Mouse (Mus musculus): ENCODE results near the gene Nono. TPM values are rescaled to one million over a fixed set of nuclear protein-coding genes. Genes with fewer than 3 reads are reported as not detected.
A peak's percentile ranks its signal among the peaks of the same experiment; 100 is the strongest.
"Not testable (repeated sequence)": the region's sequence is repeated elsewhere in the genome, so short reads cannot be mapped to it uniquely, and the experiment has no call there.

Nono gene
- polyA plus RNA-seq, 1 experiment from 2014 or later, result 419 TPM

DNA sequence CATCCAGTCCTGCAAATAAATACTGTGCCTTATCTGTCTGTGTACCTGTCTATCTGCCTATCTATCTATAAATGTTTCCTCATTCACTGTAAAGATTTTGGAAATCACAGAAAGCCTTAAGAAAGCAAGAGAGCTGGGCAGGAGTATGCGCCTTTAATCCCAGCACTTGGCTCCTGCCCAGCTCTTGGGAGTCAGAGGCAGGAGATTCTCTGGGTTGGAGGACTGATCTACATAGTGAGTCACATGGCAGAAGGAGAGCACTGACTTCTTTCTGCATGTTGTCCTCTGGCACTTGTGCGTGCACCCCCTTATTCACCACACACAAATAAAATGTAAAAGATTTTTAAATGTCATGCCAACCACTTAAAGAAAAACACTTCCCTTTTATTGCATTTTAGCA is 5.7 kb upstream of the Nono start:
- WGBS, result 77% methylated on average over 2 of the region's 2 CpGs
- Histone ChIP-seq H3K36me3 (no peaks in the 10 kb centered on the region), H3K27me3 (ENCODE audit: insufficient read depth, poor library complexity, severe bottlenecking) (0 out of 2 replicates have a peak, but pooled peaks cover 14% of the 10 kb centered on the region), H3K4me1 (peaks cover 3% of the 10 kb centered on the region), H3K27ac (no peak overlapping the region), H3K9me3 (no peaks in the 10 kb centered on the region), H3K4me3 (no peak overlapping the region)
- no peak for DNase-seq (ENCODE audit: low spot score)

DNA sequence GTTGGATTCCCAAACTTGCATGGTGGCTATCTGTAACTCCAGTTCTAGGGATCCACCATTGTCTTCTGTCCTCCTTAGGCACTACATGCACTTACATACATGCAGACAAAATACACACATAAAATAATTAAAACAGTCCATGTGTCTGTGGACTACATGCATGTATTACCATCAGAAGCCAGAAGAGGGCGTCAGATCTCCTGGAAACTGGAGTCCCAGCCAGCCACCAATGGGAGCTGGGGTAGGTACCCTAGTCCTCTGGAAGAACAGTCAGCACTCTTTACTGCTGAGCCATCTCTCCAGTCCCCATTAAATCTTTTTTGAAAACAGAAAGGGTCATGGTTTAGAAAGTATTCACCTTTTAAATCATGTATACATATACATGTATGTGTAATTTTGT is 1.3 kb upstream of the Nono start:
- Histone ChIP-seq H3K27ac (no peak overlapping the region), H3K4me3 (no peak overlapping the region), H3K4me1 (no peaks in the 10 kb centered on the region), H3K9me3 (no peaks in the 10 kb centered on the region), H3K36me3 (peaks cover 11% of the 10 kb centered on the region; the same call in 1 of the 2 replicates), H3K27me3 (ENCODE audit: insufficient read depth, poor library complexity, severe bottlenecking) (peaks cover 7% of the 10 kb centered on the region; the same call in 1 of the 2 replicates)
- WGBS, result 4% methylated on average over 1 of the region's 1 CpGs
- no peak for DNase-seq (ENCODE audit: low spot score)

- Histone ChIP-seq H3K9me3 (no peaks in the 10 kb centered on the region), H3K36me3 (peaks cover 16% of the 10 kb centered on the region), H3K27me3 (ENCODE audit: insufficient read depth, poor library complexity, severe bottlenecking) (peaks cover 7% of the 10 kb centered on the region; the same call in 1 of the 2 replicates), H3K4me1 (no peaks in the 10 kb centered on the region), H3K27ac (peak overlapping the region; percentile 94), H3K4me3 (peak overlapping the region; percentile 71)
- DNase-seq (ENCODE audit: low spot score), result no peak
- 27% methylated on average over 7 of the region's 7 CpGs for WGBS
Observed at GRCm38 (mm10) chrX:101428785-101429141, 355 bp upstream of the Nono start.

GRCm38 (mm10) chrX:101429976-101430375 is 858 bp downstream of the Nono start:
- WGBS, result 13% methylated on average over 14 of the region's 14 CpGs

GRCm38 (mm10) chrX:101448886-101449475 is 19.9 kb downstream of the Nono start, which contains the start of gene Itgb1bp2:
Gene Itgb1bp2, plus strand, starts transcription at chrX:101449088.
- peak; percentile 76 for DNase-seq (ENCODE audit: low spot score)
- peaks cover 85% of the 10 kb centered on the region for H3K36me3 ChIP-seq
- H3K9me3 ChIP-seq, result no peaks in the 10 kb centered on the region
- H3K27ac ChIP-seq, result peak within 1 kb of the TSS; percentile 45; the same call in 1 of the 2 replicates
- H3K27me3 ChIP-seq (ENCODE audit: insufficient read depth, poor library complexity, severe bottlenecking), result no peaks in the 10 kb centered on the region
- 56% methylated on average over 4 of the region's 4 CpGs for WGBS
- peak within 1 kb of the TSS; percentile 39; the same call in 1 of the 2 replicates for H3K4me3 ChIP-seq
- H3K4me1 ChIP-seq, result no peaks in the 10 kb centered on the region

More at GRCm38 (mm10) chrX:101429976-101430375, 858 bp downstream of the Nono start:
- Histone ChIP-seq H3K4me1 (no peaks in the 10 kb centered on the region), H3K4me3 (peak overlapping the region; percentile 71), H3K9me3 (no peaks in the 10 kb centered on the region), H3K36me3 (peaks cover 16% of the 10 kb centered on the region), H3K27ac (peak overlapping the region; percentile 94), H3K27me3 (ENCODE audit: insufficient read depth, poor library complexity, severe bottlenecking) (peaks cover 7% of the 10 kb centered on the region; the same call in 1 of the 2 replicates)
- DNase-seq (ENCODE audit: low spot score), result no peak

DNA sequence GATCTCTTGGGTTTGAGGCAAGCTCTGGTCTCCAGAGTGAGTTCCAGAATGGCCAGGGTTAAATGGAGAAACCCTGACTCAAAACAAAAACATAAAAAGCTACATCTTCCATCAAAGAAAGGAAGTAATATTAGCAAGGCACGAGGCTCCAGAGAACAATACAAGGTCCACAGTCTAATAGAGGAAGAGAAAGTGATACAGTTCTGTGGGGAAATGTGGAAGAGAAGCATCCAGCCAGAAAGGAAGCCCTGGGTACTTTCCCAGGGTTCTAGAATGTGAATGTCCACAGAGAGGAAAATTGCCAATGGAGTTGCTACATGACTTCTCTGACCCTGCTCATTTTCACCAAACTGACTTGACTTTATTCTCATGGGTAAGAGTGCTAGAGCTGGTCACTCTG is 22.0 kb downstream of the Nono start:
- no peak for DNase-seq (ENCODE audit: low spot score)
- Histone ChIP-seq H3K27me3 (ENCODE audit: insufficient read depth, poor library complexity, severe bottlenecking) (no peaks in the 10 kb centered on the region), H3K36me3 (peaks cover 70% of the 10 kb centered on the region), H3K9me3 (no peaks in the 10 kb centered on the region), H3K27ac (no peak overlapping the region), H3K4me1 (no peaks in the 10 kb centered on the region), H3K4me3 (no peak overlapping the region)
- 67% methylated on average over 1 of the region's 1 CpGs for WGBS

DNA sequence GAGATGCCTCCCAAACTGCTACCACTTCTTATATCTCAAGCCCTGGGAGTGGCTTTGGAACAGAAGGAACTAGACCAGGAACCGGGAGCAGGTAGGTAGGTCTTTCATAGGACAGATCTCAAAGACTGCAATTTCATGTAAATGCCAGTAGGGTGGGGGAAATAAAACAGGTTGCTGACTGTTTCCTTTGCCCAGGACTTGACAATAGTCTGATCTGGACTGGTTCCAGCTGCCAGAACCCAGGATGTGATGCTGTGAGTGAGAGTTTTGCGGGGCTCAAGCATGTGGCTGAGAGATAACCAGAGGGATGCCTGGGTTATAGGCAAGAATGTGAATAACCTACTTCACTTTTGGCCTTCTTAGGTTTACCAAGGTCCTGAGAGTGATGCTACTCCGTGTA is 22.5 kb downstream of the Nono start:
- Histone ChIP-seq H3K4me1 (no peaks in the 10 kb centered on the region), H3K27me3 (ENCODE audit: insufficient read depth, poor library complexity, severe bottlenecking) (no peaks in the 10 kb centered on the region), H3K27ac (no peak overlapping the region), H3K4me3 (no peak overlapping the region), H3K36me3 (peaks cover 65% of the 10 kb centered on the region), H3K9me3 (no peaks in the 10 kb centered on the region)
- WGBS, result 74% methylated on average over 3 of the region's 3 CpGs
- DNase-seq (ENCODE audit: low spot score), result no peak

DNA sequence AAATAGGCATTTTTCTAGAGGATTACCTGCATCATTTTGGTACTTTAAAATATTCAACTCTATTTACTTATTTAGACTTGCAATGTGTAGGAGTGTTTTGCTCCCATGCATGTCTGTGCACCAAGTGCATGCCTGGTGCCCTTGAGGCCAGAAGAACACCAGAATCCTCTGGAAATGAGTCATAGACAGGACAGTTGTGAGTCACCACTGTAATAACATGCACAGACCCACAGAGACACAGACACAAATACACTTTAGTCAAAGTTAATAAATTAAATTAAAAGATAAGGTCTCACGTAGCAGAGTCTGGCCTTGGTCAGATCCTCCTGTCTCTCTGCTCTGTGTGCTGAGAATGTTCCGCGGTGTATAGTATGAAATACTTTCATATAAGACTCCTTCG is 43.1 kb downstream of the Nono start:
- no peak overlapping the region for H3K27ac ChIP-seq
- 93% methylated on average over 4 of the region's 4 CpGs for WGBS
- H3K9me3 ChIP-seq, result no peaks in the 10 kb centered on the region
- H3K27me3 ChIP-seq (ENCODE audit: insufficient read depth, poor library complexity, severe bottlenecking), result no peaks in the 10 kb centered on the region
- H3K36me3 ChIP-seq, result 0 out of 2 replicates have a peak, but pooled peaks cover 14% of the 10 kb centered on the region
- H3K4me3 ChIP-seq, result no peak overlapping the region
- no peak for DNase-seq (ENCODE audit: low spot score)
- no peaks in the 10 kb centered on the region for H3K4me1 ChIP-seq

- Histone ChIP-seq H3K9me3 (no peaks in the 10 kb centered on the region), H3K27me3 (ENCODE audit: insufficient read depth, poor library complexity, severe bottlenecking) (no peaks in the 10 kb centered on the region), H3K36me3 (peaks cover 10% of the 10 kb centered on the region; the same call in 1 of the 2 replicates), H3K27ac (no peak overlapping the region), H3K4me1 (no peaks in the 10 kb centered on the region), H3K4me3 (no peak overlapping the region)
- DNase-seq (ENCODE audit: low spot score), result no peak
- 71% methylated on average over 6 of the region's 6 CpGs for WGBS
Observed at GRCm38 (mm10) chrX:101481604-101482350, 52.7 kb downstream of the Nono start.

GRCm38 (mm10) chrX:101486487-101487152 is 57.5 kb downstream of the Nono start:
- 32% methylated on average over 11 of the region's 12 CpGs for WGBS

More at GRCm38 (mm10) chrX:101486487-101487152, 57.5 kb downstream of the Nono start:
- not testable (repeated sequence) for H3K27me3 ChIP-seq (ENCODE audit: insufficient read depth, poor library complexity, severe bottlenecking); H3K4me1 ChIP-seq; H3K9me3 ChIP-seq; H3K27ac ChIP-seq; H3K36me3 ChIP-seq; H3K4me3 ChIP-seq
- DNase-seq (ENCODE audit: low spot score), result peak; percentile 75
